Mouse (Mus musculus): ENCODE measurements around the gene Reg4.

- TF ChIP-seq CTCF (IDR thresholded peaks at IDR 0.05; ENCODE audit: low read depth), result no peak
- TF ChIP-seq EP300 (IDR thresholded peaks at IDR 0.05; ENCODE audit: low read depth), result no peak
Observed at GRCm38 (mm10) chr3:98242051-98242450, 20.1 kb downstream of the Reg4 start.
